Mouse (Mus musculus): ENCODE measurements around the gene Snorc.

- no peak for TF ChIP-seq CTCF (IDR thresholded peaks at IDR 0.05; ENCODE audit: extremely low read depth, insufficient read depth, low read length)
- TF ChIP-seq POLR2A (IDR thresholded peaks at IDR 0.05; ENCODE audit: extremely low read depth, insufficient read depth, low read length), result no peak
These were observed 16.3 kb downstream of the Snorc start for GRCm38 (mm10) chr1:87486386-87486785.
